Mouse (Mus musculus): Measurements from ENCODE around the gene Poc5. TPM values are rescaled to one million over a fixed set of nuclear protein-coding genes. Genes with fewer than 3 reads are reported as not detected.

Gene Poc5
- total RNA-seq, 2 experiments from 2014 or later: 6.6 to 7.2 TPM

- TF ChIP-seq CTCF (IDR thresholded peaks at IDR 0.05): no peak
- intact Hi-C loops (cut with DNase I): no loop called here
- Histone ChIP-seq H3K4me3 (peak overlapping the region; percentile 32), H3K27ac (no peak overlapping the region; the same call in 1 of the 2 replicates)
- no peak for DNase-seq
Measured at GRCm38 (mm10) chr13:96434899-96435331, 46.8 kb downstream of the Poc5 start.

GRCm38 (mm10) chr13:96435793-96436192 is 47.7 kb downstream of the Poc5 start:
- Histone ChIP-seq H3K27ac (no peak overlapping the region), H3K4me3 (no peak overlapping the region; the same call in 1 of the 2 replicates)
- intact Hi-C loops (cut with DNase I): no loop called here
- peak; percentile 42 for DNase-seq
- peak; percentile 3; the same call in 1 of the 2 replicates for TF ChIP-seq CTCF (IDR thresholded peaks at IDR 0.05)

- H3K27ac ChIP-seq: no peak overlapping the region
- no peak overlapping the region for H3K4me3 ChIP-seq
- TF ChIP-seq CTCF (IDR thresholded peaks at IDR 0.05): no peak
- intact Hi-C loops (cut with DNase I): no loop called here
- no peak for DNase-seq
Measured at GRCm38 (mm10) chr13:96436921-96437320, 48.8 kb downstream of the Poc5 start.

DNA sequence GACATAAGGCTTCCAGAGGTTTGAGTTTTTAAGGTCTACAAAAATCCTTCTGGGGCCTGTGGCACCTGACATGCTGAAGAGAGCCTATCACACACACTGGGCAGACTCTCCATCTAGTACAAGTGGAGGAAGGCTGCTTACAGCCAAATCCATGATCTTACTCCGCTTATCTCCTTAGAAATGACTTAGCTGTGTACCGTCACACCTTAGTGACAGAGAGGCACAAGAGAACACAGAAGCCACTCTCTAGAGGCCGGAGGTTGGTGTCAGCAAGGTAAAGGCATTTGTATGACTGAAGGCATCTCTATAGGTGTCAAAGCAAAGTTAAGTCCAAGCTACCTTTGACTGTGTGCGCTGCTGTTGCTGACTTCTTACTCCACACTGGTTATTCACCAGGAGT is 52.3 kb downstream of the Poc5 start:
- Histone ChIP-seq H3K27ac (no peak overlapping the region), H3K4me3 (no peak overlapping the region)
- TF ChIP-seq CTCF (IDR thresholded peaks at IDR 0.05): no peak
- DNase-seq: no peak
- intact Hi-C loops (cut with DNase I): no loop called here

GRCm38 (mm10) chr13:96450205-96450856 is 62.2 kb downstream of the Poc5 start:
- no peak for TF ChIP-seq CTCF (IDR thresholded peaks at IDR 0.05)
- H3K27ac ChIP-seq: no peak overlapping the region
- no peak overlapping the region for H3K4me3 ChIP-seq
- intact Hi-C loops (cut with DNase I): no loop called here
- no peak for DNase-seq

DNA sequence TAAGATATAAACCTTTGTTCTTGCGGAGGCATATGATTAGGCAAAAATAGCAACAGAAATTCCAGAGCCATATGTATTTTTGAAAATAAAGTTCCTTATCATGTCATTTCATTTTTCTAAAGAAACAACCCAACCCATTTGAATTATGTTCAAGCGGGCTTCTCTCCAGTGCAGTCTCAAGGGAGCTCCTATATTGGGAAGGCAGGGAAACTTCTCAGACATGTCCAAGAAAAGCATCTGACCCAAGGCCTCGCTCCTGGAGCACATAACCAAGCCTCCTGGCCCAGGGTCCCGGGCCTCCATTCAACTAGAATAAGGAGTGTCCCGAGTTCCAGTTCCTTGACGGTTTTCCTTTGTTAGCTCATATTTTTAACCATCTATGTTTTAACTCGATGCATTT is 62.8 kb downstream of the Poc5 start:
- H3K27ac ChIP-seq: no peak overlapping the region
- no peak overlapping the region for H3K4me3 ChIP-seq
- DNase-seq: peak; percentile 39
- intact Hi-C loops (cut with DNase I): no loop called here
- TF ChIP-seq CTCF (IDR thresholded peaks at IDR 0.05): no peak

DNA sequence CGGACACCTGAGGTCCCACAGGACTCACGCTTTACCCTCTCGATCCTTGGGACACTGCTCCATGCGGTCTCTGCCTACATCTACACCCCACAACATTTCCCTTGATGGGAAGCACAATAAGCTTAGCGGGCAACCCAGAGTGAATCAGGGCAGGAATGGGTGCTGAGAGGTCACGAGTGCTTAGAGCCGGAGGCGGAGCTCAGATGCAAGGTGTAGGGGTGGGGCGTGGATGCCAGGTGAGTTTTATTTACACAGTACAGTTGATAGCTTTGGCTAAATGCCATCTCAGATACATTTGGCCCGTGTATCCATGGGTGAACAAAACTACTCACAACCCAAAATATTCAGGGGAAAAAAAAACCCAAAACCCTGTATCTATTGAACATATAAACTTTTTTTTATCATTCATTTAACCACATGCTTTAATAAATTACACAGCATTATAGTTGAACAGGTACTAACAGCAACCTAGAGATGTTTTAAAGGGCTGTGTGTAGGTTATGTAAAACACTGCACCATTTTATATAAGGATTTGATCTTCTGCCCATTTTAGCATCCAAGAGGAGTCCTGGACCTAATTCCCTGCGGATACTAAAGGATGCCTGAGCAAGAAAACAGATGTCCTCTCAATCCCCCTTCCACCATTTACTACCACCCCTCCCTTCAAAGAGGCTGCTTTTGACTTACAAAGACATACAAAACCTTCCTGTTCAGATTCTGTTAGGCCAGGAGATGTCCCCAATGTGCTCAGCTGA is 63.5 kb downstream of the Poc5 start:
- Histone ChIP-seq H3K4me3 (no peak overlapping the region), H3K27ac (0 out of 2 replicates have a peak overlapping the region, but pooled peaks have one; percentile 12)
- no peak for TF ChIP-seq CTCF (IDR thresholded peaks at IDR 0.05)
- intact Hi-C loops (cut with DNase I): no loop called here
- no peak for DNase-seq

DNA sequence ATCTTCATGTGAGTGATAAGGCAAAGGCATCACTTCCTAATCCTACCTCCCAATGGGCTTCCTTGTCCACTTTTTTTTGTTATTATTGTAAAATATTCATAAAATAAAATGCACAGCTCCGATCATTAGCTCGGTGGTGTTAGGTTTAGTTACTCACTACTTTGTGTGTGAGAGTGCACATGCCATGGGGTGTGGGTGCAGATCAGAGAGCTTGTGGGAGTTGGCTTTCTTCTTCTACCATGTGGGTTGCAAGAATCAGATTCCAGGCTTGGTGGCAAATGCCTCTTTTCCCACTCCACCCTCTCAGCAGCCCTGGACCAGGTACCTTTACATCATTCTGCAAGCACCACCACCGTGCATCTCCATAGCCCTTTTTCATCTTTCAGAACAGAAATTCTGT is 64.5 kb downstream of the Poc5 start:
- no peak overlapping the region for H3K4me3 ChIP-seq
- intact Hi-C loops (cut with DNase I): no loop called here
- no peak for DNase-seq
- no peak overlapping the region for H3K27ac ChIP-seq
- TF ChIP-seq CTCF (IDR thresholded peaks at IDR 0.05): no peak

DNA sequence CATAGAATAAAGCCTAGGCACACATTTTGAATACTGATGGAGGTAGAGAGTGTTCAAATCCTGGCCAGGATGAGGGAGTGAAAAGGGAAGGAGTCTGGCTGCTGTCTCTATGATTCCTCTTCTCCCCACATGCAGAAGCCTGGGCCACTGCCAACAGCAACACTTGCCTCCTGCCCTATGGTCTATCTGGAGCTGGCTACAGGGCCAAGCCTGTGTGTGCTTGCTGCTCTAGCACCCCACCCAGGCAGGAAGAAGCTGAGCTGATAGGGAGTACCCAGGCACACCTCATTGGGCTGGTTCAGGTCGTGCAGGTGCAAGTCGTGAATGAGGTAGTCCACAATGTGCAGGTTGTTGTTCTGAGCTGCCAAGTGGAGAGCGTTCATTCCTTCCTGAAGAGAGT is 66.2 kb downstream of the Poc5 start:
- TF ChIP-seq CTCF (IDR thresholded peaks at IDR 0.05): no peak
- no peak overlapping the region for H3K27ac ChIP-seq
- H3K4me3 ChIP-seq: no peak overlapping the region
- DNase-seq: no peak
- intact Hi-C loops (cut with DNase I): no loop called here

- H3K4me3 ChIP-seq: no peak overlapping the region
- intact Hi-C loops (cut with DNase I): no loop called here
- TF ChIP-seq CTCF (IDR thresholded peaks at IDR 0.05): no peak
- H3K27ac ChIP-seq: no peak overlapping the region
- no peak for DNase-seq
Measured at GRCm38 (mm10) chr13:96457566-96457965, 69.5 kb downstream of the Poc5 start.

- no peak for DNase-seq
- no peak overlapping the region for H3K27ac ChIP-seq
- TF ChIP-seq CTCF (IDR thresholded peaks at IDR 0.05): no peak
- H3K4me3 ChIP-seq: no peak overlapping the region
- intact Hi-C loops (cut with DNase I): no loop called here
Measured at GRCm38 (mm10) chr13:96458018-96458417, 69.9 kb downstream of the Poc5 start.

GRCm38 (mm10) chr13:96458606-96459005 is 70.5 kb downstream of the Poc5 start:
- H3K27ac ChIP-seq: no peak overlapping the region
- no peak for DNase-seq
- intact Hi-C loops (cut with DNase I): no loop called here
- no peak for TF ChIP-seq CTCF (IDR thresholded peaks at IDR 0.05)
- H3K4me3 ChIP-seq: no peak overlapping the region

GRCm38 (mm10) chr13:96462644-96463043 is 74.5 kb downstream of the Poc5 start:
- DNase-seq: no peak
- H3K27ac ChIP-seq: no peak overlapping the region
- intact Hi-C loops (cut with DNase I): no loop called here
- TF ChIP-seq CTCF (IDR thresholded peaks at IDR 0.05): no peak
- no peak overlapping the region for H3K4me3 ChIP-seq

Measured in gastrocnemius, adult 2 months (tissue).